Mouse (Mus musculus): Measurements from ENCODE around the gene Lgi1. TPM values are rescaled to one million over a fixed set of nuclear protein-coding genes. Genes with fewer than 3 reads are reported as not detected.
A peak's percentile ranks its signal among the peaks of the same experiment; 100 is the strongest.

Lgi1 gene
- polyA plus RNA-seq, 1 experiment from 2014 or later = 0.40 TPM

- H3K4me2 ChIP-seq (ENCODE audit: low read depth) = no peak overlapping the region
- H3K4me3 ChIP-seq (ENCODE audit: low read depth, low read length) = no peak overlapping the region
- H3K27me3 ChIP-seq (ENCODE audit: control insufficient read depth, insufficient read depth, low read length) = no peaks in the 10 kb centered on the region
- DNase-seq (ENCODE audit: low spot score) (no peak), ATAC-seq (ENCODE audit: insufficient read depth, low FRiP score, low TSS enrichment) (no peak)
- H3K9me3 ChIP-seq (ENCODE audit: control insufficient read depth, low read length) = no peaks in the 10 kb centered on the region
- 89% methylated on average over 7 of the region's 7 CpGs for WGBS
- no peaks in the 10 kb centered on the region for H3K4me1 ChIP-seq (ENCODE audit: control insufficient read depth, insufficient read depth, low read length)
- H3K36me3 ChIP-seq (ENCODE audit: control insufficient read depth, insufficient read depth, low read length) = no peaks in the 10 kb centered on the region
- H3K9ac ChIP-seq (ENCODE audit: low read length) = no peak overlapping the region
- H3K27ac ChIP-seq (ENCODE audit: low read depth, low read length) = no peak overlapping the region
These were observed 50.8 kb downstream of the Lgi1 start for GRCm38 (mm10) chr19:38315099-38315498.

- Histone ChIP-seq H3K4me1 (ENCODE audit: control insufficient read depth, insufficient read depth, low read length) (no peaks in the 10 kb centered on the region), H3K4me2 (ENCODE audit: low read depth) (no peak overlapping the region), H3K4me3 (ENCODE audit: low read depth, low read length) (no peak overlapping the region), H3K27me3 (ENCODE audit: control insufficient read depth, insufficient read depth, low read length) (no peaks in the 10 kb centered on the region), H3K9ac (ENCODE audit: low read length) (no peak overlapping the region), H3K9me3 (ENCODE audit: control insufficient read depth, low read length) (no peaks in the 10 kb centered on the region), H3K36me3 (ENCODE audit: control insufficient read depth, insufficient read depth, low read length) (no peaks in the 10 kb centered on the region), H3K27ac (ENCODE audit: low read depth, low read length) (no peak overlapping the region)
- DNase-seq (ENCODE audit: low spot score) (no peak), ATAC-seq (ENCODE audit: insufficient read depth, low FRiP score, low TSS enrichment) (no peak)
- 86% methylated on average over 6 of the region's 6 CpGs for WGBS
These were observed 52.4 kb downstream of the Lgi1 start for GRCm38 (mm10) chr19:38316602-38317313.

GRCm38 (mm10) chr19:38318308-38318707 lies 54.0 kb downstream of the Lgi1 start:
- WGBS = 93% methylated on average over 4 of the region's 4 CpGs
- H3K9me3 ChIP-seq (ENCODE audit: control insufficient read depth, low read length) = no peaks in the 10 kb centered on the region
- no peak overlapping the region for H3K27ac ChIP-seq (ENCODE audit: low read depth, low read length)
- no peaks in the 10 kb centered on the region for H3K27me3 ChIP-seq (ENCODE audit: control insufficient read depth, insufficient read depth, low read length)
- H3K4me1 ChIP-seq (ENCODE audit: control insufficient read depth, insufficient read depth, low read length) = no peaks in the 10 kb centered on the region
- ATAC-seq (ENCODE audit: insufficient read depth, low FRiP score, low TSS enrichment) (no peak), DNase-seq (ENCODE audit: low spot score) (no peak)
- H3K9ac ChIP-seq (ENCODE audit: low read length) = no peak overlapping the region
- H3K36me3 ChIP-seq (ENCODE audit: control insufficient read depth, insufficient read depth, low read length) = no peaks in the 10 kb centered on the region
- no peak overlapping the region for H3K4me3 ChIP-seq (ENCODE audit: low read depth, low read length)
- H3K4me2 ChIP-seq (ENCODE audit: low read depth) = no peak overlapping the region

GRCm38 (mm10) chr19:38319168-38319567 lies 54.8 kb downstream of the Lgi1 start:
- 87% methylated on average over 4 of the region's 4 CpGs for WGBS
- H3K27me3 ChIP-seq (ENCODE audit: control insufficient read depth, insufficient read depth, low read length) = no peaks in the 10 kb centered on the region
- H3K36me3 ChIP-seq (ENCODE audit: control insufficient read depth, insufficient read depth, low read length) = no peaks in the 10 kb centered on the region
- DNase-seq (ENCODE audit: low spot score) (no peak), ATAC-seq (ENCODE audit: insufficient read depth, low FRiP score, low TSS enrichment) (no peak)
- H3K4me3 ChIP-seq (ENCODE audit: low read depth, low read length) = no peak overlapping the region
- H3K9me3 ChIP-seq (ENCODE audit: control insufficient read depth, low read length) = no peaks in the 10 kb centered on the region
- H3K4me1 ChIP-seq (ENCODE audit: control insufficient read depth, insufficient read depth, low read length) = no peaks in the 10 kb centered on the region
- no peak overlapping the region for H3K4me2 ChIP-seq (ENCODE audit: low read depth)
- H3K27ac ChIP-seq (ENCODE audit: low read depth, low read length) = no peak overlapping the region
- no peak overlapping the region for H3K9ac ChIP-seq (ENCODE audit: low read length)

- H3K36me3 ChIP-seq (ENCODE audit: control insufficient read depth, insufficient read depth, low read length) = no peaks in the 10 kb centered on the region
- H3K27me3 ChIP-seq (ENCODE audit: control insufficient read depth, insufficient read depth, low read length) = no peaks in the 10 kb centered on the region
- WGBS = 88% methylated on average over 5 of the region's 5 CpGs
- no peak overlapping the region for H3K4me3 ChIP-seq (ENCODE audit: low read depth, low read length)
- H3K9ac ChIP-seq (ENCODE audit: low read length) = no peak overlapping the region
- H3K9me3 ChIP-seq (ENCODE audit: control insufficient read depth, low read length) = no peaks in the 10 kb centered on the region
- no peak overlapping the region for H3K4me2 ChIP-seq (ENCODE audit: low read depth)
- no peak overlapping the region for H3K27ac ChIP-seq (ENCODE audit: low read depth, low read length)
- no peak for ATAC-seq (ENCODE audit: insufficient read depth, low FRiP score, low TSS enrichment)
- no peak for DNase-seq (ENCODE audit: low spot score)
- H3K4me1 ChIP-seq (ENCODE audit: control insufficient read depth, insufficient read depth, low read length) = no peaks in the 10 kb centered on the region
These were observed 56.4 kb downstream of the Lgi1 start for GRCm38 (mm10) chr19:38320651-38321188.

GRCm38 (mm10) chr19:38323726-38324125 lies 59.4 kb downstream of the Lgi1 start:
- H3K9me3 ChIP-seq (ENCODE audit: control insufficient read depth, low read length) = no peaks in the 10 kb centered on the region
- no peak overlapping the region for H3K4me3 ChIP-seq (ENCODE audit: low read depth, low read length)
- no peak for ATAC-seq (ENCODE audit: insufficient read depth, low FRiP score, low TSS enrichment)
- H3K36me3 ChIP-seq (ENCODE audit: control insufficient read depth, insufficient read depth, low read length) = no peaks in the 10 kb centered on the region
- H3K27ac ChIP-seq (ENCODE audit: low read depth, low read length) = no peak overlapping the region
- DNase-seq (ENCODE audit: low spot score) = no peak
- no peak overlapping the region for H3K4me2 ChIP-seq (ENCODE audit: low read depth)
- no peaks in the 10 kb centered on the region for H3K4me1 ChIP-seq (ENCODE audit: control insufficient read depth, insufficient read depth, low read length)
- H3K27me3 ChIP-seq (ENCODE audit: control insufficient read depth, insufficient read depth, low read length) = no peaks in the 10 kb centered on the region
- H3K9ac ChIP-seq (ENCODE audit: low read length) = no peak overlapping the region

GRCm38 (mm10) chr19:38324147-38325028 lies 60.1 kb downstream of the Lgi1 start:
- Histone ChIP-seq H3K9ac (ENCODE audit: low read length) (no peak overlapping the region), H3K4me1 (ENCODE audit: control insufficient read depth, insufficient read depth, low read length) (no peaks in the 10 kb centered on the region), H3K4me3 (ENCODE audit: low read depth, low read length) (no peak overlapping the region), H3K36me3 (ENCODE audit: control insufficient read depth, insufficient read depth, low read length) (no peaks in the 10 kb centered on the region), H3K27me3 (ENCODE audit: control insufficient read depth, insufficient read depth, low read length) (no peaks in the 10 kb centered on the region), H3K4me2 (ENCODE audit: low read depth) (no peak overlapping the region), H3K27ac (ENCODE audit: low read depth, low read length) (no peak overlapping the region), H3K9me3 (ENCODE audit: control insufficient read depth, low read length) (no peaks in the 10 kb centered on the region)
- ATAC-seq (ENCODE audit: insufficient read depth, low FRiP score, low TSS enrichment) (peak; percentile 35; the same call in 1 of the 2 replicates), DNase-seq (ENCODE audit: low spot score) (peak; percentile 23)
- WGBS = 22% methylated on average over 10 of the region's 10 CpGs

- Histone ChIP-seq H3K9me3 (ENCODE audit: control insufficient read depth, low read length) (no peaks in the 10 kb centered on the region), H3K36me3 (ENCODE audit: control insufficient read depth, insufficient read depth, low read length) (no peaks in the 10 kb centered on the region), H3K4me3 (ENCODE audit: low read depth, low read length) (no peak overlapping the region), H3K4me1 (ENCODE audit: control insufficient read depth, insufficient read depth, low read length) (no peaks in the 10 kb centered on the region), H3K9ac (ENCODE audit: low read length) (no peak overlapping the region), H3K27ac (ENCODE audit: low read depth, low read length) (no peak overlapping the region), H3K27me3 (ENCODE audit: control insufficient read depth, insufficient read depth, low read length) (no peaks in the 10 kb centered on the region), H3K4me2 (ENCODE audit: low read depth) (no peak overlapping the region)
- ATAC-seq (ENCODE audit: insufficient read depth, low FRiP score, low TSS enrichment) (no peak), DNase-seq (ENCODE audit: low spot score) (no peak)
- WGBS = 67% methylated on average over 4 of the region's 4 CpGs
These were observed 60.7 kb downstream of the Lgi1 start for GRCm38 (mm10) chr19:38325029-38325398.
